Mouse (Mus musculus) layer of hippocampus, postnatal 14 days (tissue): Measurements from ENCODE around the gene Fgd2. TPM values are rescaled to one million over a fixed set of nuclear protein-coding genes. Genes with fewer than 3 reads are reported as not detected.
"Not testable (repeated sequence)": the region's sequence is repeated elsewhere in the genome, so short reads cannot be mapped to it uniquely, and the experiment has no call there.

Experiments
- DNase-seq, 2 experiments: peaks; one replicate each; pipeline ENCODE4 v3.0.0; 2021 to 2022; ENCODE audit warnings: low spot score in 2 of 2, mixed read lengths in 1 of 2
- total RNA-seq, 2 experiments: library from RNA; stranded (reverse); gene quantifications; 2 replicates each; pipeline ENCODE4 v1.2.3; 2021

The Fgd2 gene
- total RNA-seq, 2 experiments from 2014 or later: 5.6 to 9.0 TPM

GRCm38 (mm10) chr17:29361982-29362691 lies 1.4 kb downstream of the Fgd2 start:
- no peak for DNase-seq

- no peak for DNase-seq
Observed at GRCm38 (mm10) chr17:29363109-29363508, 2.4 kb downstream of the Fgd2 start.

- DNase-seq: no peak
Observed at GRCm38 (mm10) chr17:29365105-29365621, 4.4 kb downstream of the Fgd2 start.

- no peak for DNase-seq
Observed at GRCm38 (mm10) chr17:29368726-29369125, 8.0 kb downstream of the Fgd2 start.

GRCm38 (mm10) chr17:29370984-29371723 lies 10.4 kb downstream of the Fgd2 start:
- DNase-seq: peak; percentile 91 to 94

GRCm38 (mm10) chr17:29375871-29376270 lies 15.2 kb downstream of the Fgd2 start:
- DNase-seq: no peak

- no peak for DNase-seq
Observed at GRCm38 (mm10) chr17:29378056-29378455, 17.3 kb downstream of the Fgd2 start.

- no peak for DNase-seq
Observed at GRCm38 (mm10) chr17:29380241-29380640, 19.5 kb downstream of the Fgd2 start.

- peak in 1 of 2 experiments; percentile 52 for DNase-seq
Observed at GRCm38 (mm10) chr17:29381472-29381871, 20.8 kb downstream of the Fgd2 start.

- DNase-seq: no peak
Observed at GRCm38 (mm10) chr17:29382417-29382816, 21.7 kb downstream of the Fgd2 start.

GRCm38 (mm10) chr17:29383923-29384322 lies 23.2 kb downstream of the Fgd2 start:
- DNase-seq: no peak

GRCm38 (mm10) chr17:29384850-29385438 lies 24.2 kb downstream of the Fgd2 start:
- no peak for DNase-seq

- no peak for DNase-seq
Observed at GRCm38 (mm10) chr17:29385746-29386145, 25.0 kb downstream of the Fgd2 start.

GRCm38 (mm10) chr17:29388978-29389377 lies 28.3 kb downstream of the Fgd2 start:
- no peak for DNase-seq

- no peak for DNase-seq
Observed at GRCm38 (mm10) chr17:29391280-29391679, 30.6 kb downstream of the Fgd2 start.

GRCm38 (mm10) chr17:29393335-29394089 lies 32.8 kb downstream of the Fgd2 start:
- no peak for DNase-seq

- no peak for DNase-seq
Observed at GRCm38 (mm10) chr17:29394106-29394760, 33.5 kb downstream of the Fgd2 start.

GRCm38 (mm10) chr17:29394761-29395160 lies 34.0 kb downstream of the Fgd2 start:
- not testable (repeated sequence) for DNase-seq

GRCm38 (mm10) chr17:29395381-29395780 lies 34.7 kb downstream of the Fgd2 start:
- DNase-seq: peak in 1 of 2 experiments; percentile 17

- DNase-seq: no peak
Observed at GRCm38 (mm10) chr17:29396056-29396799, 35.5 kb downstream of the Fgd2 start.
